Mouse (Mus musculus) layer of hippocampus, adult 8-10 months (tissue): ENCODE measurements around the gene Opcml. TPM values are rescaled to one million over a fixed set of nuclear protein-coding genes. Genes with fewer than 3 reads are reported as not detected.
A peak's percentile ranks its signal among the peaks of the same experiment; 100 is the strongest.

Experiments used
- DNase-seq, 2 experiments: peaks; one replicate each; pipeline ENCODE4 v3.0.0; 2022; ENCODE audit warnings: low spot score in 2 of 2
- total RNA-seq, 4 experiments: library from RNA; stranded (reverse); gene quantifications; 2 replicates each; pipeline ENCODE4 v1.2.4; 2022

Gene Opcml
- total RNA-seq, 4 experiments from 2014 or later, result 229 to 268 (median 247) TPM

GRCm38 (mm10) chr9:27998767-27999166 is 208.2 kb downstream of the Opcml start:
- DNase-seq, result peak in 1 of 2 experiments; percentile 16

GRCm38 (mm10) chr9:28003131-28003530 is 212.6 kb downstream of the Opcml start:
- DNase-seq, result no peak

- DNase-seq, result no peak
These were observed 220.9 kb downstream of the Opcml start for GRCm38 (mm10) chr9:28011483-28011882.

GRCm38 (mm10) chr9:28012664-28013063 is 222.1 kb downstream of the Opcml start:
- peak; percentile 21 to 22 for DNase-seq

GRCm38 (mm10) chr9:28013192-28013591 is 222.6 kb downstream of the Opcml start:
- DNase-seq, result no peak

GRCm38 (mm10) chr9:28028156-28028555 is 237.6 kb downstream of the Opcml start:
- DNase-seq, result no peak

- DNase-seq, result no peak
These were observed 238.3 kb downstream of the Opcml start for GRCm38 (mm10) chr9:28028788-28029393.

- DNase-seq, result no peak
These were observed 258.6 kb downstream of the Opcml start for GRCm38 (mm10) chr9:28049157-28049556.

GRCm38 (mm10) chr9:28057171-28057845 is 266.7 kb downstream of the Opcml start:
- peak in 1 of 2 experiments; percentile 20 for DNase-seq

GRCm38 (mm10) chr9:28065126-28065525 is 274.6 kb downstream of the Opcml start:
- DNase-seq, result peak in 1 of 2 experiments; percentile 17

GRCm38 (mm10) chr9:28080694-28081093 is 290.1 kb downstream of the Opcml start:
- no peak for DNase-seq

- DNase-seq, result no peak
These were observed 293.2 kb downstream of the Opcml start for GRCm38 (mm10) chr9:28083754-28084153.

GRCm38 (mm10) chr9:28084273-28084726 is 293.7 kb downstream of the Opcml start:
- no peak for DNase-seq

GRCm38 (mm10) chr9:28091395-28091794 is 300.8 kb downstream of the Opcml start:
- DNase-seq, result no peak

GRCm38 (mm10) chr9:28094722-28095121 is 304.1 kb downstream of the Opcml start:
- no peak for DNase-seq

GRCm38 (mm10) chr9:28096204-28096603 is 305.6 kb downstream of the Opcml start:
- no peak for DNase-seq

- DNase-seq, result no peak
These were observed 311.4 kb downstream of the Opcml start for GRCm38 (mm10) chr9:28101981-28102380.

GRCm38 (mm10) chr9:28121858-28122257 is 331.3 kb downstream of the Opcml start:
- no peak for DNase-seq

- DNase-seq, result no peak
These were observed 338.2 kb downstream of the Opcml start for GRCm38 (mm10) chr9:28128735-28129134.

- DNase-seq, result no peak
These were observed 340.9 kb downstream of the Opcml start for GRCm38 (mm10) chr9:28131521-28131920.

GRCm38 (mm10) chr9:28136614-28137013 is 346.0 kb downstream of the Opcml start:
- DNase-seq, result no peak

- DNase-seq, result no peak
These were observed 349.5 kb downstream of the Opcml start for GRCm38 (mm10) chr9:28139957-28140597.
